Mouse (Mus musculus): ENCODE measurements around the gene Pex5l.

GRCm38 (mm10) chr3:33061016-33061415, 82.0 kb downstream of the Pex5l start:
- TF ChIP-seq CTCF (IDR thresholded peaks at IDR 0.05; ENCODE audit: low read depth, low read length) (no peak), POLR2A (IDR thresholded peaks at IDR 0.05; ENCODE audit: insufficient read depth, low read length) (no peak)
